Mouse (Mus musculus) liver, embryonic 15.5 days (tissue): ENCODE data around the gene Ung. TPM values are rescaled to one million over a fixed set of nuclear protein-coding genes. Genes with fewer than 3 reads are reported as not detected.

Experiments
- ATAC-seq: fragments of 200-750 bp; cut with Nextera tagmentation; 2 replicates; pipeline ENCODE4 v1.8.0; 2017; ENCODE audit warnings: moderate number of reproducible peaks, mild to moderate bottlenecking, moderate library complexity; ENCODE audit not compliant: insufficient read depth
- H3K27ac ChIP-seq: fragments of 300-500 bp; sonication (generic); replicated peaks from 2 replicates; pipeline ENCODE4 v1.5.1; 2015; ENCODE audit warnings: mild to moderate bottlenecking, inconsistent platforms
- H3K27me3 ChIP-seq: fragments of 300-500 bp; sonication (generic); 2 replicates; pipeline ENCODE4 v1.6.1; 2015; ENCODE audit warnings: mild to moderate bottlenecking, inconsistent platforms
- H3K36me3 ChIP-seq: fragments of 300-500 bp; sonication (generic); replicated peaks from 2 replicates; pipeline ENCODE4 v1.6.1; 2015; ENCODE audit warnings: moderate library complexity, mild to moderate bottlenecking, inconsistent platforms
- H3K4me1 ChIP-seq: fragments of 300-500 bp; sonication (generic); replicated peaks from 2 replicates; pipeline ENCODE4 v1.6.1; 2015; ENCODE audit warnings: inconsistent platforms
- H3K4me2 ChIP-seq: fragments of 300-500 bp; sonication (generic); 2 replicates; pipeline ENCODE4 v1.6.1; 2015; ENCODE audit warnings: moderate library complexity, mild to moderate bottlenecking, inconsistent platforms
- H3K4me3 ChIP-seq: fragments of 300-500 bp; sonication (generic); replicated peaks from 2 replicates; pipeline ENCODE4 v1.5.1; 2015; ENCODE audit warnings: mild to moderate bottlenecking, inconsistent platforms
- H3K9ac ChIP-seq: fragments of 300-500 bp; sonication (generic); 2 replicates; pipeline ENCODE4 v1.6.1; 2015; ENCODE audit warnings: moderate library complexity, mild to moderate bottlenecking, inconsistent platforms
- H3K9me3 ChIP-seq: fragments of 300-500 bp; sonication (generic); replicated peaks from 2 replicates; pipeline ENCODE4 v1.6.1; 2016; ENCODE audit warnings: inconsistent platforms
- WGBS: fragments of 180-500 bp; shearing (Covaris S2); methylation state at CpG from one replicate; pipeline ENCODE4 v1.1.7; 2015; ENCODE audit warnings: mixed read lengths; ENCODE audit not compliant: insufficient replicate concordance; 5-methylcytosine and 5-hydroxymethylcytosine counted together
- polyA plus RNA-seq: library from polyadenylated mRNA; unstranded; fragments of >200 nt; fragmentation: Nextera tagmentation; extraction: Ambion mirVana; gene quantifications from 2 replicates; pipeline ENCODE4 v1.2.1, GENCODE M21; 2015

Gene Ung
- polyA plus RNA-seq, 1 experiment from 2014 or later, result 18.2 TPM

DNA sequence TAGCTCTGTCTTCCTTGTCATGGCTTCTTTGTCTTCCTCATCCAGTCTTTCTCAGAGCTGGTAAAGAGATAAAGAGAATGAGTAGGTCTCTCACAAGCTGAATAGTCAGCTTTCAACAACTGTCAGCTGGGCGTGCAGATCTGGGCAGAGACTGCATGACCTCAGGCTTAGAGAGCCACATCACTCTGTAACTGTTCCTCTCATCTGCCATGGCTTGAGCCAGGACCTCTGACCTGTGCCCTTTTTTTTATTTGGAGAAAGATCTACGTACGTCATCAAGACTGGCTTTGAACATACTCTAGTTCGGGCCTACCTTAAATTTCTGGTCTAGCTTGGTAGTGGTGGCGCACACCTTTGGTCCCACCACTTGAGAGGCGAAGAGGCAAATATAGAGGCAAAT, 2.7 kb downstream of the Ung start:
- ATAC-seq, result no peak
- Histone ChIP-seq H3K36me3 (peaks cover 32% of the 10 kb centered on the region), H3K27me3 (no peaks in the 10 kb centered on the region), H3K4me3 (no peak overlapping the region), H3K4me2 (0 out of 2 replicates have a peak overlapping the region, but pooled peaks have one; percentile 99), H3K9ac (no peak overlapping the region), H3K27ac (no peak overlapping the region), H3K9me3 (no peaks in the 10 kb centered on the region), H3K4me1 (peaks cover 59% of the 10 kb centered on the region)
- 80% methylated on average over 6 of the region's 6 CpGs for WGBS

- ATAC-seq, result peak; percentile 2; the same call in 1 of the 2 replicates
- WGBS, result 13% methylated on average over 6 of the region's 6 CpGs
- no peaks in the 10 kb centered on the region for H3K27me3 ChIP-seq
- no peak overlapping the region for H3K4me3 ChIP-seq
- H3K9me3 ChIP-seq, result no peaks in the 10 kb centered on the region
- no peak overlapping the region for H3K9ac ChIP-seq
- H3K4me2 ChIP-seq, result peak overlapping the region; percentile 13
- H3K27ac ChIP-seq, result no peak overlapping the region
- H3K4me1 ChIP-seq, result peaks cover 58% of the 10 kb centered on the region
- peaks cover 43% of the 10 kb centered on the region for H3K36me3 ChIP-seq
Measured at GRCm38 (mm10) chr5:114134091-114134534, 3.9 kb downstream of the Ung start.

GRCm38 (mm10) chr5:114135516-114135915, 5.3 kb downstream of the Ung start:
- Histone ChIP-seq H3K4me3 (no peak overlapping the region), H3K9me3 (no peaks in the 10 kb centered on the region), H3K4me2 (no peak overlapping the region), H3K36me3 (peaks cover 45% of the 10 kb centered on the region), H3K27ac (no peak overlapping the region), H3K4me1 (peaks cover 51% of the 10 kb centered on the region), H3K27me3 (no peaks in the 10 kb centered on the region), H3K9ac (no peak overlapping the region)
- ATAC-seq, result no peak
- 74% methylated on average over 10 of the region's 10 CpGs for WGBS

GRCm38 (mm10) chr5:114137481-114138276, 7.5 kb downstream of the Ung start:
- no peak overlapping the region for H3K9ac ChIP-seq
- no peak for ATAC-seq
- H3K27ac ChIP-seq, result no peak overlapping the region
- no peak overlapping the region for H3K4me2 ChIP-seq
- no peaks in the 10 kb centered on the region for H3K27me3 ChIP-seq
- peaks cover 31% of the 10 kb centered on the region for H3K4me1 ChIP-seq
- WGBS, result 79% methylated on average over 15 of the region's 15 CpGs
- no peak overlapping the region for H3K4me3 ChIP-seq
- H3K9me3 ChIP-seq, result no peaks in the 10 kb centered on the region
- H3K36me3 ChIP-seq, result peaks cover 45% of the 10 kb centered on the region

DNA sequence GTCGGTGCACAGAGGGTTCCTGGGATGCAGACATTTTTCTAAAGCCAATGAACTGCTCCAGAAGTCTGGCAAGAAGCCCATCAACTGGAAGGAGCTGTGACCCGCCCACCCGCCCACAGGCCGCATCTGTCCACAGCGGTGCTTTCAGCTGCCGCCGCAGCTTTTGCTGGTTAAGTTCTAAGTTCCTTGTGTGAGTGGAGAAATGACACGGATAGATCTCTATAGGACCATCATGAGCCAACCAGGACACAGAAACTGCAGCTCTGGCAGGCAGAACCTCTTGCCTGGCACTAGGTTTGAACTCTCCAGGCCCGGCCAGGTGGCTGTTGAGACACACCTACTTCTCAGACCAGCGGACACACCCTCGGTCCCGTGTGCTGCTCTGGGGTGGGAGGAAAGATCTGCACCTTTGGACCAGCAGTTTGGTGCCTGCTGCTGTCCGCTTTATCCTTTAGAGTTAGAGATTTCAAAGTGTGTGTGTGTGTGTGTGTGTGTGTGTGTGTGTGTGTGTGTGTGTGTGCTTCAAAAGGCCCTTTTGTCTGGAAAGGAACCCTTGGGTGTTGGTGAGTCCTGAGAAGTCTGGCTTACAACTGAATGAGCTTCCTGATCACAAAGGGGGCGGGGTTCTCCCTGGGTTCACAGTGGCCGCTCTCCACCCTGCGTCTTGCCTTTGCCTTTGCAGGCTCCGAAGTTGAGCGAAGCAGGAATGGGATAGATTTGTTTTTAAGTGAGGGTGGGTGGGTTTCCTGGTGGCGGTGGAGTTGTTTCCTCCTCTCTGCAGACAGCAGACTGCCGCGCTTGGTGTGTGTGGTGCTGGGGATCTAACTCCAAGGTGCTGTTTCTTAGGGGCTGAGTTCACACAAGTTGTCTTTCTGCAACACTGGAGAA, 8.3 kb downstream of the Ung start:
- no peaks in the 10 kb centered on the region for H3K27me3 ChIP-seq
- 0 out of 2 replicates have a peak overlapping the region, but pooled peaks have one; percentile 19 for H3K27ac ChIP-seq
- H3K4me1 ChIP-seq, result peaks cover 24% of the 10 kb centered on the region

GRCm38 (mm10) chr5:114139175-114139574, 9.0 kb downstream of the Ung start:
- 51% methylated on average over 9 of the region's 9 CpGs for WGBS
- peak; percentile 51 for ATAC-seq
- Histone ChIP-seq H3K27ac (no peak overlapping the region), H3K4me1 (peaks cover 17% of the 10 kb centered on the region), H3K4me3 (no peak overlapping the region), H3K9me3 (no peaks in the 10 kb centered on the region), H3K4me2 (no peak overlapping the region), H3K36me3 (peaks cover 40% of the 10 kb centered on the region), H3K9ac (no peak overlapping the region), H3K27me3 (no peaks in the 10 kb centered on the region)

More for the DNA sequence above, 8.3 kb downstream of the Ung start:
- H3K9ac ChIP-seq, result no peak overlapping the region
- H3K4me3 ChIP-seq, result no peak overlapping the region
- 74% methylated on average over 21 of the region's 21 CpGs for WGBS
- no peaks in the 10 kb centered on the region for H3K9me3 ChIP-seq
- no peak for ATAC-seq
- no peak overlapping the region for H3K4me2 ChIP-seq
- peaks cover 42% of the 10 kb centered on the region for H3K36me3 ChIP-seq

- Histone ChIP-seq H3K4me2 (no peak within 1 kb of the TSS), H3K36me3 (no peaks in the 10 kb centered on the region), H3K9me3 (no peaks in the 10 kb centered on the region), H3K4me3 (no peak within 1 kb of the TSS), H3K9ac (no peak within 1 kb of the TSS), H3K4me1 (0 out of 2 replicates have a peak, but pooled peaks cover 11% of the 10 kb centered on the region), H3K27ac (no peak within 1 kb of the TSS), H3K27me3 (no peaks in the 10 kb centered on the region)
- 37% methylated on average over 19 of the region's 19 CpGs for WGBS
- peak; percentile 54; the same call in 1 of the 2 replicates for ATAC-seq
Measured at GRCm38 (mm10) chr5:114146028-114146888, 16.1 kb downstream of the Ung start, which contains the start of gene Acacb. TSS of gene Acacb (plus strand) at chr5:114146535.

- no peak overlapping the region for H3K4me2 ChIP-seq
- H3K4me1 ChIP-seq, result 0 out of 2 replicates have a peak, but pooled peaks cover 11% of the 10 kb centered on the region
- H3K9me3 ChIP-seq, result no peaks in the 10 kb centered on the region
- H3K27ac ChIP-seq, result no peak overlapping the region
- ATAC-seq, result no peak
- no peaks in the 10 kb centered on the region for H3K27me3 ChIP-seq
- no peaks in the 10 kb centered on the region for H3K36me3 ChIP-seq
- 66% methylated on average over 14 of the region's 14 CpGs for WGBS
- H3K4me3 ChIP-seq, result no peak overlapping the region
- H3K9ac ChIP-seq, result no peak overlapping the region
Measured at GRCm38 (mm10) chr5:114147043-114147972, 17.1 kb downstream of the Ung start.

DNA sequence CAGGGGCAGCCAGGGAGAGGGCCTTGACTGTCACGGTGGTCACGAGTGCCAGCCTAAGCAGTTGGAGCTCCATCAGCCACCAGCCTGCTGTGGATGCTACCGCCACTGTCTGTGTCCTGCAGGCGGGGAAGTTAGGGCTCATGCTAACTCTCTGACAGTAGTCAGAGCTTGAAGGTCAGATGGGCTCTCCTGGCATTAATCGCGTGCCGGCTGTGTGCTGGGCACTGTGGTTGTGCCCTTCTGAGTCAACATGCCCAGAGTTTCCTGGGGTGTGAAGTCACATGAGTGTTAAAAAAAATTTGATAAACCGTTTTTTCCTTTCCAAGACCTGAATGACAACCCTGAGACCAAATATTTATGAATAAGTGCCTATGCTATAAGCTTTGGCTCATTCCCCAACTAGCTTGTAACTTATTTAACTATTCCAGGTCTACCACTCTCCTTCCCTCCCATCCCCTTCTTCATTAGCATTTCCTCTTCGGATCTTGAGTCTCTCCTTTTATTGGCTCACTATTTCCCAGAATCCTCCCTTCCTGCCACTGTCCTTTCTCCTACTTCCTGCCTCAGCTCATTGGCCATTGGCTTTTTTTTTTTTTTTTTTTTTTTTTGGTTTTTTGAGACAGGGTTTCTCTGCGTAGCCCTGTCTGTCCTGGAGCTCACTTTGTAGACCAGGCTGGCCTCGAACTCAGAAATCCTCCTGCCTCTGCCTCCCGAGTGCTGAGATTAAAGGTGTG, 22.3 kb downstream of the Ung start:
- peaks cover 9% of the 10 kb centered on the region; the same call in 1 of the 2 replicates for H3K4me1 ChIP-seq
- WGBS, result 63% methylated on average over 12 of the region's 12 CpGs
- no peaks in the 10 kb centered on the region for H3K36me3 ChIP-seq
- H3K27me3 ChIP-seq, result no peaks in the 10 kb centered on the region
- no peaks in the 10 kb centered on the region for H3K9me3 ChIP-seq
- no peak for ATAC-seq
- no peak overlapping the region for H3K27ac ChIP-seq
- H3K4me2 ChIP-seq, result no peak overlapping the region
- no peak overlapping the region for H3K4me3 ChIP-seq
- H3K9ac ChIP-seq, result no peak overlapping the region
